Mouse (Mus musculus) limb, embryonic 12.5 days (tissue): Measurements from ENCODE around the gene Zbtb49. TPM values are rescaled to one million over a fixed set of nuclear protein-coding genes. Genes with fewer than 3 reads are reported as not detected.

Experiments used
- ATAC-seq: fragments of 200-750 bp; cut with Nextera tagmentation; 2 replicates; pipeline ENCODE4 v1.8.0; 2017; ENCODE audit warnings: low read depth, moderate TSS enrichment; ENCODE audit not compliant: insufficient number of reproducible peaks, insufficient read depth, low FRiP score, low TSS enrichment
- H3K27ac ChIP-seq: fragments of 300-500 bp; sonication (generic); 2 replicates; pipeline ENCODE4 v1.5.1; 2016; ENCODE audit warnings: mild to moderate bottlenecking, moderate library complexity
- H3K27me3 ChIP-seq: fragments of 300-500 bp; sonication (generic); 2 replicates; pipeline ENCODE4 v1.6.1; 2016; ENCODE audit warnings: mild to moderate bottlenecking, moderate library complexity
- H3K36me3 ChIP-seq: fragments of 300-500 bp; sonication (generic); 2 replicates; pipeline ENCODE4 v1.6.1; 2016; ENCODE audit warnings: mild to moderate bottlenecking, moderate library complexity
- H3K4me1 ChIP-seq: fragments of 300-500 bp; sonication (generic); replicated peaks from 2 replicates; pipeline ENCODE4 v1.6.1; 2016
- H3K4me2 ChIP-seq: fragments of 300-500 bp; sonication (generic); 2 replicates; pipeline ENCODE4 v1.6.1; 2016; ENCODE audit warnings: mild to moderate bottlenecking, moderate library complexity
- H3K4me3 ChIP-seq: fragments of 300-500 bp; sonication (generic); replicated peaks from 2 replicates; pipeline ENCODE4 v1.5.1; 2016; ENCODE audit warnings: mild to moderate bottlenecking
- H3K9ac ChIP-seq: fragments of 300-500 bp; sonication (generic); replicated peaks from 2 replicates; pipeline ENCODE4 v1.6.1; 2016; ENCODE audit warnings: mild to moderate bottlenecking, moderate library complexity
- H3K9me3 ChIP-seq: fragments of 300-500 bp; sonication (generic); 2 replicates; pipeline ENCODE4 v1.6.1; 2016; ENCODE audit warnings: mild to moderate bottlenecking, moderate library complexity
- WGBS: fragments of 180-500 bp; shearing (Covaris S2); methylation state at CpG from one replicate; pipeline ENCODE4 v1.1.7; 2016; 5-methylcytosine and 5-hydroxymethylcytosine counted together
- polyA plus RNA-seq: library from polyadenylated mRNA; unstranded; fragments of >200 nt; fragmentation: Nextera tagmentation; extraction: Ambion mirVana; gene quantifications from 2 replicates; pipeline ENCODE4 v1.2.1, GENCODE M21; 2016

Gene Zbtb49
- 18.4 and 22.6 TPM in 2 replicates for polyA plus RNA-seq

- Histone ChIP-seq H3K27me3 (no peaks in the 10 kb centered on the region), H3K9me3 (no peaks in the 10 kb centered on the region), H3K9ac (peak within 1 kb of the TSS; percentile 81), H3K36me3 (peaks cover 45% of the 10 kb centered on the region), H3K4me3 (peak within 1 kb of the TSS; percentile 89), H3K4me2 (peak within 1 kb of the TSS; percentile 88), H3K27ac (peak within 1 kb of the TSS; percentile 56; the same call in 1 of the 2 replicates), H3K4me1 (peaks cover 23% of the 10 kb centered on the region)
- WGBS, result under 1% methylated on average over 55 of the region's 55 CpGs
- ATAC-seq, result peak; percentile 88
These were observed at the start of gene Zbtb49, which contains the start of gene Lyar for GRCm38 (mm10) chr5:38220328-38220912. Gene Zbtb49 (minus strand): TSS chr5:38220457. Gene Lyar (plus strand): TSS chr5:38220470.

DNA sequence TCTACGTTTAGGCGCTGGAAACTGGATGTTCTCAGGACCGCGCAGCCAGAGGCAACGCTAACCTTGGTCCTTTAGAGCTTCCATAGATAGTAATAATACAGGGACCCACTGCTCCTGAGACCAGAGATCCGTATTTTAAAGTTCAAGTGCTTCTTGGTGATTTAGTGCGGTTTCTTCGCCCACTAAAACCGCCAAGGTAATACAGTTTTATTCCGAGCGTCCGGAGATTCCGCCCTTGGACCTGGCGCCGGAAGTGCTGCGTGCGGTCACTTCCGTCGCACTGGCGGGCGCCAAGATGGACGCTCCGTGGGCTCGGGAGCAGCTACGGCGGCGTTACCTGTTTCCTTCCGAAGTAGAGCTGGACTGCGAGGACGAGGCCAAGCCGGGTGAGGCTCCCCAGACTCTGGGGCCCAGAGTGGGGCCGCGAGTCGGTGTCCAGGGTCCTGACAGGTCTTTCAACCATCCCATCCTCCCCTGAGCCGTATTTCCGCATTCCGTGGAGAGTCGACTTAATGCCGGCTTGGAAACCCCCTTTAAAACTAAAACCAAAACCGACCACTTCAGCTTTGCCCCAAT, 39.9 kb upstream of the Zbtb49 start, which contains the start of gene Tmem128:
Gene Tmem128 (plus strand): TSS at position 79 of the 576 bp plus-strand sequence.
- Histone ChIP-seq H3K4me2 (peak within 1 kb of the TSS; percentile 78), H3K27ac (peak within 1 kb of the TSS; percentile 89), H3K36me3 (peaks cover 30% of the 10 kb centered on the region), H3K9me3 (no peaks in the 10 kb centered on the region), H3K4me1 (peaks cover 6% of the 10 kb centered on the region), H3K4me3 (peak within 1 kb of the TSS; percentile 74), H3K27me3 (no peaks in the 10 kb centered on the region), H3K9ac (peak within 1 kb of the TSS; percentile 76)
- peak; percentile 57; the same call in 1 of the 2 replicates for ATAC-seq
- WGBS, result under 1% methylated on average over 40 of the region's 40 CpGs

DNA sequence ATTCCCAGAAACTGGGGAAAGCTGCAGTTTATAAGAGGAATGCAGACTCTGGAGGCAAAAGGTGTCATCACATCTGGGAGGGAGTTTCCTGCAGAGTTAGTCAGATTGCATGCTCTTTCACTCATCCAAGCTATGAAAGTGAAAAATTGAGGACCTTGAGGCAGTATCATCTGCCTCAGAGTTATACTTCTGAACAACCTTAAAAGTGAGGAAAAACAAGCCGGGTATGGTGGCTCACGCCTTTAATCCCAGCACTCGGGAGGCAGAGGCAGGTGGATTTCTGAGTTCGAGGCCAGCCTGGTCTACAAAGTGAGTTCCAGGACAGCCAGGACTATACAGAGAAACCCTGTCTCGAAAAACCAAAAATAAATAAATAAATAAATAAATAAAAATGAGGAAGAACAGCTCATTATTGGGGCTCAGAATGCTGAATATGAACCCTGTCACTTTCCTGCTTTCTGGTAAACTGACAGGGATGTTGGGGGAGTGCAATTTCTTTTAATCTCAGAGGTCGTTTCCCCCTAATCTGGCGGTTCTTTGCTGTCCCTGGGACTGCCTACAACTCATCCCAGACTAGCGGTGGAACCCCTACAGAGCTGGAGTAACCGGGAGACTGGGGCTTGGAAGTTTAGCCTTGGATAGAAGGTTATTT, 39.3 kb upstream of the Zbtb49 start:
- Histone ChIP-seq H3K4me3 (peak overlapping the region; percentile 74), H3K36me3 (peaks cover 24% of the 10 kb centered on the region), H3K9ac (peak overlapping the region; percentile 76), H3K27ac (peak overlapping the region; percentile 89), H3K9me3 (no peaks in the 10 kb centered on the region), H3K4me1 (peaks cover 6% of the 10 kb centered on the region), H3K27me3 (no peaks in the 10 kb centered on the region), H3K4me2 (peak overlapping the region; percentile 78)
- 45% methylated on average over 9 of the region's 9 CpGs for WGBS
- ATAC-seq, result no peak

DNA sequence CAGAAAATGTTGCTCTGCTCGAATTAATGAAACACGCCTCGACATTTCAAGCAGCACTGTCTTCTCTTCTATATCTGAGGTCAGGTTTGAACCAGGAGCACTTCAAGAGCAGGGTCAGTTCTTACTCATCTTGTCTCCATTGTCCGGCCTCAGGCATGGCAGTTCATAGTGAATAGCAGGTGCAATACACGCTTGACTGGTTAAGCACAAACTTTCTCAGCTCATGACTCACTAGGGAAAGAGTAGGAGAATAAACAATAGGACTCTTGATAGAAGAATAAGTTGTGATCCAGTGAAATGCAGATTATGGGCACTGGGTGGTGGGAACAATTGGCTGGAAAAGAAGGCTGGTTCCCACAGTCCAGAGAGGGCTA, 38.5 kb upstream of the Zbtb49 start:
- Histone ChIP-seq H3K9me3 (no peaks in the 10 kb centered on the region), H3K4me1 (peaks cover 6% of the 10 kb centered on the region), H3K4me2 (no peak overlapping the region), H3K4me3 (no peak overlapping the region), H3K27ac (no peak overlapping the region), H3K27me3 (no peaks in the 10 kb centered on the region), H3K9ac (no peak overlapping the region), H3K36me3 (peaks cover 15% of the 10 kb centered on the region)
- 94% methylated on average over 5 of the region's 5 CpGs for WGBS
- no peak for ATAC-seq

DNA sequence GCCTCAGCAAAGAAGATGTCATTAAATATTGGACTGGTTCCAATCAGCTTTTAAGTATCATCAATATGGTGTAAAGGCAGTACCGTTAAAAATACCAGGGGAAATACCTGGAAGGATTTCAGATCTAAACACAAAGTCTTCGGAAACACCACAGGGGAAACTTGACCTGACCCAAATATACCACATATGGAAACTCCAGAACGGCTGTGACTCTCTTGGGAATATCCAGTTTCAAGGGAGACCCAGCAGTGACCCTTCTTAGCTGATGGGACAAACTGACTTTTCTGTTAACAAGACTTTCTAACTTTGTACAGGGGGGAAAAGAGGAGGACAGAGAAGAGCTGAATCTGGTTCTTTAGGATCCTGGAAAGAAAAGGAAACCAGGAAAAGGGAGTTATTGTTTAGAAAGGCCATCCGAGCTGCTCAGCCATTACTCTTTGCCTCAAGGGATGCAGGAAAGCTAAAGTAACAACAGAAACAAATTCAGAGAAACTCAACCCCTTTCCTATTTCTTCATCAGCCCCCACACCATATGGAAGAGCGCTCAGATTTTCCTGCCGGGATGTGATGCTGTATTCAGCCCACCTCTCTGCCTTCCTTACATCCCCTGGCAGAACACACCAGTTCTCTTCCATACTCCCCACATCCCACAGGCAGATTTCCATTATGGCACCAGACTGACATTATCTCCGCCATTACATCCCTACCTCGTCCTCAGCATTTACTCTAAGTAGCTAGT, 37.9 kb upstream of the Zbtb49 start:
- H3K4me3 ChIP-seq, result no peak overlapping the region
- H3K4me1 ChIP-seq, result peaks cover 6% of the 10 kb centered on the region
- no peaks in the 10 kb centered on the region for H3K27me3 ChIP-seq
- H3K27ac ChIP-seq, result no peak overlapping the region
- H3K36me3 ChIP-seq, result peaks cover 10% of the 10 kb centered on the region
- ATAC-seq, result no peak
- H3K4me2 ChIP-seq, result no peak overlapping the region
- WGBS, result 75% methylated on average over 8 of the region's 8 CpGs
- H3K9me3 ChIP-seq, result no peaks in the 10 kb centered on the region
- H3K9ac ChIP-seq, result no peak overlapping the region

GRCm38 (mm10) chr5:38256551-38256950, 36.3 kb upstream of the Zbtb49 start:
- peaks cover 6% of the 10 kb centered on the region for H3K4me1 ChIP-seq
- no peaks in the 10 kb centered on the region for H3K27me3 ChIP-seq
- no peak overlapping the region for H3K27ac ChIP-seq
- H3K4me2 ChIP-seq, result no peak overlapping the region
- ATAC-seq, result no peak
- no peaks in the 10 kb centered on the region; the same call in 1 of the 2 replicates for H3K36me3 ChIP-seq
- no peaks in the 10 kb centered on the region for H3K9me3 ChIP-seq
- H3K9ac ChIP-seq, result no peak overlapping the region
- WGBS, result 95% methylated on average over 1 of the region's 1 CpGs
- H3K4me3 ChIP-seq, result no peak overlapping the region

- Histone ChIP-seq H3K27me3 (no peaks in the 10 kb centered on the region), H3K9ac (no peak overlapping the region), H3K4me3 (no peak overlapping the region), H3K36me3 (no peaks in the 10 kb centered on the region), H3K4me2 (no peak overlapping the region), H3K27ac (no peak overlapping the region), H3K9me3 (no peaks in the 10 kb centered on the region), H3K4me1 (no peaks in the 10 kb centered on the region)
- no peak for ATAC-seq
- 75% methylated on average over 3 of the region's 3 CpGs for WGBS
These were observed 35.4 kb upstream of the Zbtb49 start for GRCm38 (mm10) chr5:38255644-38256043.

- Histone ChIP-seq H3K4me3 (no peak overlapping the region), H3K27ac (no peak overlapping the region), H3K27me3 (no peaks in the 10 kb centered on the region), H3K9me3 (no peaks in the 10 kb centered on the region), H3K4me1 (no peaks in the 10 kb centered on the region), H3K9ac (no peak overlapping the region), H3K4me2 (no peak overlapping the region), H3K36me3 (no peaks in the 10 kb centered on the region)
- 50% methylated on average over 4 of the region's 4 CpGs for WGBS
- ATAC-seq, result no peak
These were observed 34.9 kb upstream of the Zbtb49 start for GRCm38 (mm10) chr5:38255195-38255594.

GRCm38 (mm10) chr5:38241966-38242365, 21.7 kb upstream of the Zbtb49 start:
- Histone ChIP-seq H3K4me1 (no peaks in the 10 kb centered on the region), H3K9me3 (0 out of 2 replicates have a peak, but pooled peaks cover under 1% of the 10 kb centered on the region), H3K27me3 (no peaks in the 10 kb centered on the region), H3K36me3 (no peaks in the 10 kb centered on the region; the same call in 1 of the 2 replicates), H3K4me2 (no peak overlapping the region), H3K9ac (no peak overlapping the region), H3K27ac (no peak overlapping the region), H3K4me3 (no peak overlapping the region)
- no peak for ATAC-seq
- 81% methylated on average over 6 of the region's 6 CpGs for WGBS

GRCm38 (mm10) chr5:38241473-38241834, 21.2 kb upstream of the Zbtb49 start:
- Histone ChIP-seq H3K36me3 (peaks cover under 1% of the 10 kb centered on the region), H3K4me3 (no peak overlapping the region), H3K27me3 (no peaks in the 10 kb centered on the region), H3K4me2 (no peak overlapping the region), H3K27ac (no peak overlapping the region), H3K9ac (no peak overlapping the region), H3K4me1 (no peaks in the 10 kb centered on the region), H3K9me3 (0 out of 2 replicates have a peak, but pooled peaks cover 6% of the 10 kb centered on the region)
- no peak for ATAC-seq
- WGBS, result 90% methylated on average over 3 of the region's 3 CpGs
